Comparison of ENCODE assay signal across 9 mouse cellular contexts in the genomic region with DNA sequence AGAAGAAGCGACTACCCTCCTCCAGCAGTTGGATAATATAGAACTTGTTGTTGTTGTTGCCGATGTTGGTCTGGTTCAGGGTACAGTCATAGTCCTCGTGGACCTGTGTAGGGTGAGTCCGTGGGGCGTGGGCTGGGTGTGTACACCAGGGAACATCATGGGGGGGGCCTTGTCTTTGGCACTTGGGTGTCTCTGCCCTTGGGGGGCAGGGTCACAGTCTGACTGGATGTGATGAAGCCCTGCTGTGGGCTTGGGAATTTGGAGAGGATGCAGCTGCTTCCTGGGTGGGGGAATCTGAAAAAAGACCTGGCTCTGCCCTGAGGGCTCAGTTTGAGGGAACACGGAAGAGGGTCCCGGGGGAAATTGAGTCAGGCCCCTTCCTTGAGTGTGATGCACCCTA. TPM values are rescaled to one million over a fixed set of nuclear protein-coding genes. Genes with fewer than 3 reads are reported as not detected.
A peak's percentile ranks its signal among the peaks of the same experiment; 100 is the strongest.
DNase-seq lines count a peak whose midpoint lies in the region; ATAC-seq lines count a peak whose summit lies in the region.
"Had no signal": no experiment of that assay in that cellular context is flagged by ENCODE, and none has a peak within 500 bp of the region (broad histone marks: within the 10 kb centered on the region; RNA-seq: fewer than 3 reads in every experiment).

No protein-coding gene starts in this region.

- peaks cover 53% of the 10 kb centered on the region for H3K4me1 ChIP-seq in stomach, embryonic 15.5 days

- H3K4me2 ChIP-seq in stomach, embryonic 15.5 days = 0 out of 2 replicates have a peak overlapping the region, but pooled peaks have one; percentile 57

- no peak for ATAC-seq in stomach, embryonic 15.5 days (ENCODE audit: insufficient read depth, low FRiP score, low read depth)

- no peak overlapping the region for H3K4me3 ChIP-seq in stomach, embryonic 15.5 days (replicated peaks)

- H3K9ac ChIP-seq in stomach, embryonic 15.5 days = no peak overlapping the region

- H3K9me3 ChIP-seq in stomach, embryonic 15.5 days = no peaks in the 10 kb centered on the region

- H3K27me3 ChIP-seq in stomach, embryonic 15.5 days (replicated peaks) = no peaks in the 10 kb centered on the region

- no peaks in the 10 kb centered on the region for H3K36me3 ChIP-seq in stomach, embryonic 15.5 days

- DNase-seq in heart, adult 11 months = peak; percentile 97
- no peak for DNase-seq in heart, adult 8-10 months (ENCODE audit: low spot score)
- DNase-seq in spleen, postnatal 4 days (ENCODE audit: low spot score in 2 of 2) = peak; percentile 12 to 63
- no peak for DNase-seq in spleen, adult 12 weeks (ENCODE audit: low spot score)
- peak; percentile 16 to 50 for DNase-seq in cerebellum, postnatal 25 days
- DNase-seq in kidney, postnatal 10 days = peak; percentile 60
- no peak for DNase-seq in Muller cell, postnatal 12 days (ENCODE audit: inconsistent ontology term)

- H3K27ac ChIP-seq in stomach, embryonic 15.5 days = no peak overlapping the region

- 63% methylated on average over 7 of the region's 7 CpGs for WGBS in stomach, embryonic 15.5 days

RNA-seq across cellular contexts. Expression of a gene that starts 0.7 kb away (rescaled TPM):
- total RNA-seq in heart, adult 8-10 months (2022) = 10 to 100 TPM; 22.5 to 28.3 (median 24.1) TPM
- polyA plus RNA-seq in stomach, embryonic 15.5 days (2015; fragmentation: Nextera tagmentation; extraction: Ambion mirVana) = 44.3 and 46.5 TPM in 2 replicates

RNA-seq across cellular contexts. Expression of a gene that starts 1.7 kb away (rescaled TPM):
- 10 to 100 TPM; 32.5 to 56.0 (median 41.7) TPM for total RNA-seq in heart, adult 8-10 months (2022)
- 2.9 and 3.7 TPM in 2 replicates for polyA plus RNA-seq in stomach, embryonic 15.5 days (2015; fragmentation: Nextera tagmentation; extraction: Ambion mirVana)

RNA-seq across cellular contexts. Expression of a gene that starts 9.3 kb away (rescaled TPM):
- under 1 TPM in 1 of 4 experiments, not detected in 3; 0.19 TPM for total RNA-seq in heart, adult 8-10 months (2022)
- polyA plus RNA-seq in stomach, embryonic 15.5 days (2015; fragmentation: Nextera tagmentation; extraction: Ambion mirVana) = 0.19 and 0.42 TPM in 2 replicates

RNA-seq across cellular contexts. Expression of a gene that starts 22.0 kb away (rescaled TPM):
- 10 to 100 TPM; 72.2 to 76.0 (median 74.5) TPM for total RNA-seq in heart, adult 8-10 months (2022)
- polyA plus RNA-seq in stomach, embryonic 15.5 days (2015; fragmentation: Nextera tagmentation; extraction: Ambion mirVana) = 51.8 and 58.9 TPM in 2 replicates

RNA-seq across cellular contexts. Expression of a gene that starts 24.7 kb away (rescaled TPM):
- total RNA-seq in heart, adult 8-10 months (2022) = not detected
- polyA plus RNA-seq in stomach, embryonic 15.5 days (2015; fragmentation: Nextera tagmentation; extraction: Ambion mirVana) = not detected in 2 replicates
- polyA plus RNA-seq: heart, embryonic 14.5 days had no signal

Comparison
In these comparisons a context has a peak if more than half of its experiments do, and no peak if none do; other contexts are left out.
1. DNase-seq: peak in heart, adult 11 months (single experiment), spleen, postnatal 4 days (2 of 2), cerebellum, postnatal 25 days (2 of 2) and kidney, postnatal 10 days (single experiment); none in heart, adult 8-10 months (single experiment), spleen, adult 12 weeks (single experiment) and Muller cell, postnatal 12 days (single experiment).